ENCODE assay signal across 34 mouse cellular contexts in the genomic region with DNA sequence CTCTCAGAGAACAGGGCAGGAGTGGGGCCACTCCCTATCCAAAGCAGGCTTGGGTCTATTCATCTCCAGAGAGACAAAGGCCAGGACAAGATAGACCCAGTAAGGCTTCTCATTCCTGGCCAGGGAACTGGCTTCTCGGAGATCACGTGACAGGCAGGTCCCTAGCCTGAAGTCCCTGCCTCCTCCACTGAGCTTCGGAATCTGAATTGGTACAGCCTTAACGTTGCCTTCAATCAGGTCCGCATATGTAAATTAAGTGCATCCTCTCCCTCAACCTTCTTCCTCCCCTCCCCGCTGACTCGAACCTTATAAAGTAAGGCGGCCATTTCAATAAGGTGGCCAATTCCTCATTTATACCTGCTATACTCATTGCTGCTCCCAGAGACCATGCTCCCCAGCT. TPM values are rescaled to one million over a fixed set of nuclear protein-coding genes. Genes with fewer than 3 reads are reported as not detected.
DNase-seq lines count a peak whose midpoint lies in the region; ATAC-seq and TF ChIP-seq lines count a peak whose summit lies in the region.
"Had no signal": no experiment of that assay in that cellular context is flagged by ENCODE, and none has a peak within 500 bp of the region (broad histone marks: within the 10 kb centered on the region; RNA-seq: fewer than 3 reads in every experiment).

No protein-coding gene starts in this region.

- 31% methylated on average over 8 of the region's 8 CpGs for WGBS in forebrain, embryonic 13.5 days
- 34% methylated on average over 8 of the region's 8 CpGs for WGBS in forebrain, embryonic 12.5 days
- WGBS in midbrain, embryonic 11.5 days: 38% methylated on average over 8 of the region's 8 CpGs
- WGBS in midbrain, embryonic 16.5 days: 33% methylated on average over 8 of the region's 8 CpGs

- H3K9ac ChIP-seq in forebrain, embryonic 13.5 days: no peak overlapping the region
- H3K9ac ChIP-seq in forebrain, embryonic 12.5 days: no peak overlapping the region
- H3K9ac ChIP-seq in midbrain, embryonic 11.5 days (ENCODE audit: low read length): no peak overlapping the region
- H3K9ac ChIP-seq in midbrain, embryonic 16.5 days (ENCODE audit: low read depth, low read length): no peak overlapping the region
- H3K9ac ChIP-seq in ES-E14 (ENCODE audit: insufficient read depth, low read depth, low read length, poor library complexity, severe bottlenecking): no peak overlapping the region; the same call in 1 of the 2 replicates
- H3K9ac ChIP-seq: intestine, embryonic 15.5 days; kidney, embryonic 15.5 days; neural tube, embryonic 12.5 days; stomach, embryonic 15.5 days had no signal

- no peak overlapping the region for H3K4me2 ChIP-seq in forebrain, embryonic 13.5 days
- H3K4me2 ChIP-seq in forebrain, embryonic 12.5 days: no peak overlapping the region
- H3K4me2 ChIP-seq in midbrain, embryonic 11.5 days: no peak overlapping the region
- no peak overlapping the region for H3K4me2 ChIP-seq in midbrain, embryonic 16.5 days (ENCODE audit: low read length)
- H3K4me2 ChIP-seq: heart, embryonic 11.5 days; intestine, embryonic 15.5 days; kidney, embryonic 15.5 days; neural tube, embryonic 12.5 days; stomach, embryonic 15.5 days had no signal

- peak; percentile 35 for DNase-seq in midbrain, embryonic 11.5 days (ENCODE audit: low spot score, missing footprints)
- peak; percentile 72 for DNase-seq in ES-E14 (ENCODE audit: low read depth, low spot score)
- no peak for DNase-seq in thymus, adult 18-20 months
- DNase-seq in right cerebral cortex, postnatal 25 days: no peak
- DNase-seq: cerebellum, adult 11 months; cerebellum, adult 9-11 months; heart, postnatal 10 days; kidney, postnatal 36 days; layer of hippocampus, postnatal 36 days; right cerebral cortex, adult 18-20 months had no signal

- H3K4me1 ChIP-seq in forebrain, embryonic 13.5 days: 0 out of 2 replicates have a peak, but pooled peaks cover 10% of the 10 kb centered on the region
- peaks cover 8% of the 10 kb centered on the region; the same call in 1 of the 2 replicates for H3K4me1 ChIP-seq in forebrain, embryonic 12.5 days
- no peaks in the 10 kb centered on the region for H3K4me1 ChIP-seq in midbrain, embryonic 11.5 days (ENCODE audit: control insufficient read depth, insufficient read depth, low read length)
- no peaks in the 10 kb centered on the region for H3K4me1 ChIP-seq in midbrain, embryonic 16.5 days (ENCODE audit: control insufficient read depth, insufficient read depth, low read length)
- H3K4me1 ChIP-seq in ES-E14 (ENCODE audit: control insufficient read depth in 2 of 2, insufficient read depth in 2 of 2, low read length in 2 of 2, poor library complexity in 1 of 2): peaks cover 11 to 13% of the 10 kb centered on the region in 2 experiments
- H3K4me1 ChIP-seq: neural tube, embryonic 12.5 days had no signal

- no peak overlapping the region for H3K4me3 ChIP-seq in forebrain, embryonic 13.5 days
- no peak overlapping the region for H3K4me3 ChIP-seq in forebrain, embryonic 12.5 days (replicated peaks)
- no peak overlapping the region for H3K4me3 ChIP-seq in midbrain, embryonic 11.5 days (ENCODE audit: low read depth, low read length)
- no peak overlapping the region for H3K4me3 ChIP-seq in midbrain, embryonic 16.5 days (ENCODE audit: low read depth, low read length)
- H3K4me3 ChIP-seq in ES-E14 (ENCODE audit: insufficient read depth in 1 of 2, low read depth in 1 of 2, low read length in 2 of 2, poor library complexity in 1 of 2, severe bottlenecking in 1 of 2): peak overlapping the region; percentile 20 to 36; a peak in 3 of 4 replicates
- H3K4me3 ChIP-seq: forebrain, embryonic 10.5 days; hindbrain, embryonic 10.5 days; intestine, embryonic 15.5 days; kidney, embryonic 15.5 days; neural tube, embryonic 12.5 days; stomach, embryonic 15.5 days had no signal

- H3K9me3 ChIP-seq in forebrain, embryonic 13.5 days (replicated peaks): no peaks in the 10 kb centered on the region
- no peaks in the 10 kb centered on the region for H3K9me3 ChIP-seq in forebrain, embryonic 12.5 days
- no peaks in the 10 kb centered on the region for H3K9me3 ChIP-seq in midbrain, embryonic 11.5 days (ENCODE audit: control insufficient read depth, low read length)
- H3K9me3 ChIP-seq in midbrain, embryonic 16.5 days (replicated peaks; ENCODE audit: control insufficient read depth, low read length, poor library complexity, severe bottlenecking): no peaks in the 10 kb centered on the region
- H3K9me3 ChIP-seq in ES-E14 (ENCODE audit: control insufficient read depth, insufficient read depth, low read depth, low read length): no peaks in the 10 kb centered on the region
- H3K9me3 ChIP-seq: forebrain, embryonic 10.5 days; hindbrain, embryonic 10.5 days; intestine, embryonic 15.5 days; kidney, embryonic 15.5 days; neural tube, embryonic 12.5 days; stomach, embryonic 15.5 days had no signal

- H3K27ac ChIP-seq in forebrain, embryonic 13.5 days: no peak overlapping the region
- no peak overlapping the region for H3K27ac ChIP-seq in forebrain, embryonic 12.5 days
- no peak overlapping the region for H3K27ac ChIP-seq in midbrain, embryonic 11.5 days (ENCODE audit: low read depth, low read length)
- no peak overlapping the region for H3K27ac ChIP-seq in midbrain, embryonic 16.5 days (ENCODE audit: low read length)
- H3K27ac ChIP-seq in ES-E14 (ENCODE audit: insufficient read depth, low read depth, low read length, poor library complexity, severe bottlenecking): peak overlapping the region; percentile 50; the same call in 1 of the 2 replicates
- H3K27ac ChIP-seq: forebrain, embryonic 10.5 days; hindbrain, embryonic 10.5 days; intestine, embryonic 15.5 days; kidney, embryonic 15.5 days; macrophage; neural tube, embryonic 12.5 days; stomach, embryonic 15.5 days had no signal

- in situ Hi-C loops in ES-E14 (cut with MboI; ENCODE audit: low sequenced_read_pairs in 2 of 2, unreplicated experiment in 2 of 2): no loop called here

- H3K36me3 ChIP-seq in forebrain, embryonic 13.5 days (ENCODE audit: poor library complexity, severe bottlenecking): no peaks in the 10 kb centered on the region
- no peaks in the 10 kb centered on the region for H3K36me3 ChIP-seq in forebrain, embryonic 12.5 days (replicated peaks)
- H3K36me3 ChIP-seq in midbrain, embryonic 11.5 days (ENCODE audit: control insufficient read depth, insufficient read depth, low read length): no peaks in the 10 kb centered on the region
- H3K36me3 ChIP-seq in midbrain, embryonic 16.5 days (ENCODE audit: control insufficient read depth, insufficient read depth, low read length): no peaks in the 10 kb centered on the region
- no peaks in the 10 kb centered on the region for H3K36me3 ChIP-seq in ES-E14 (ENCODE audit: control insufficient read depth, insufficient read depth, low read length, poor library complexity, severe bottlenecking)
- H3K36me3 ChIP-seq: forebrain, embryonic 10.5 days; hindbrain, embryonic 10.5 days; intestine, embryonic 15.5 days; kidney, embryonic 15.5 days; neural tube, embryonic 12.5 days; stomach, embryonic 15.5 days had no signal

- no peaks in the 10 kb centered on the region for H3K27me3 ChIP-seq in forebrain, embryonic 13.5 days
- peaks cover 15% of the 10 kb centered on the region; the same call in 1 of the 2 replicates for H3K27me3 ChIP-seq in forebrain, embryonic 12.5 days
- no peaks in the 10 kb centered on the region for H3K27me3 ChIP-seq in midbrain, embryonic 11.5 days (ENCODE audit: control insufficient read depth, insufficient read depth, low read length)
- no peaks in the 10 kb centered on the region for H3K27me3 ChIP-seq in midbrain, embryonic 16.5 days (ENCODE audit: control insufficient read depth, insufficient read depth, low read depth, low read length)
- H3K27me3 ChIP-seq: intestine, embryonic 15.5 days; kidney, embryonic 15.5 days; neural tube, embryonic 12.5 days; stomach, embryonic 15.5 days had no signal

- ATAC-seq in forebrain, embryonic 13.5 days: 0 out of 2 replicates have a peak, but pooled peaks have one; percentile 7
- ATAC-seq in forebrain, embryonic 12.5 days (ENCODE audit: low FRiP score): no peak
- no peak for ATAC-seq in midbrain, embryonic 11.5 days (ENCODE audit: low FRiP score)
- ATAC-seq in midbrain, embryonic 16.5 days: no peak
- ATAC-seq: intestine, embryonic 15.5 days had no signal

TF ChIP-seq in ES-E14, 5 proteins besides CTCF, POLR2A, EP300 and RAD21:
- no peak for TF ChIP-seq MAFK (IDR thresholded peaks at IDR 0.05; ENCODE audit: insufficient read depth, low read depth, low read length)
- TF ChIP-seq HCFC1 (IDR thresholded peaks at IDR 0.05; ENCODE audit: borderline replicate concordance, insufficient read depth, low read length): no peak
- no peak for TF ChIP-seq ZNF384 (IDR thresholded peaks at IDR 0.05; ENCODE audit: low read depth, low read length)
- TF ChIP-seq ZC3H11A (IDR thresholded peaks at IDR 0.05; ENCODE audit: borderline replicate concordance, low read depth, low read length): no peak
- no peak for TF ChIP-seq CHD2 (IDR thresholded peaks at IDR 0.05; ENCODE audit: low read depth, low read length)
TF ChIP-seq in ES-E14: peak in this region for 0.

RNA-seq across cellular contexts. Expression of gene Gm6993, which starts 15.1 kb away (rescaled TPM):
- not detected in 2 replicates for polyA plus RNA-seq in forebrain, embryonic 13.5 days (2015; fragmentation: Nextera tagmentation; extraction: Ambion mirVana)
- not detected in 2 replicates for polyA plus RNA-seq in forebrain, embryonic 12.5 days (2016; fragmentation: Nextera tagmentation; extraction: Ambion mirVana)
- polyA plus RNA-seq in midbrain, embryonic 11.5 days (2014; fragmentation: Nextera tagmentation; extraction: Ambion mirVana): not detected in 2 replicates
- polyA plus RNA-seq in midbrain, embryonic 16.5 days (2015; fragmentation: Nextera tagmentation; extraction: Ambion mirVana): not detected in 2 replicates
- total RNA-seq in ES-E14 (2012; rRNA removed): not detected in 2 replicates
- total RNA-seq: adrenal gland, adult 18-20 months; adrenal gland, postnatal 4 days; common myeloid progenitor, adult 5-6 weeks; gastrocnemius, adult 8-10 months; granulocyte monocyte progenitor cell, adult 5-6 weeks; heart, postnatal 10 days; layer of hippocampus, adult 8-10 months; layer of hippocampus, postnatal 36 days; left cerebral cortex, postnatal 10 days; liver, adult 2 months had no signal
- polyA plus RNA-seq: embryonic facial prominence, embryonic 11.5 days; forebrain, embryonic 10.5 days; frontal cortex, adult 2 months; heart, embryonic 11.5 days; hindbrain, embryonic 10.5 days; intestine, embryonic 15.5 days; kidney, embryonic 15.5 days; limb, embryonic 11.5 days; liver, adult 2 months; liver, embryonic 16.5 days; lung, embryonic 16.5 days; macrophage; neural tube, embryonic 12.5 days; stomach, embryonic 15.5 days had no signal

RNA-seq across cellular contexts. Expression of gene Lamb1, which starts 39.6 kb away (rescaled TPM):
- 12.5 and 15.2 TPM in 2 replicates for polyA plus RNA-seq in forebrain, embryonic 13.5 days (2015; fragmentation: Nextera tagmentation; extraction: Ambion mirVana)
- polyA plus RNA-seq in forebrain, embryonic 12.5 days (2016; fragmentation: Nextera tagmentation; extraction: Ambion mirVana): 25.7 and 26.1 TPM in 2 replicates
- 17.3 and 18.5 TPM in 2 replicates for polyA plus RNA-seq in midbrain, embryonic 11.5 days (2014; fragmentation: Nextera tagmentation; extraction: Ambion mirVana)
- polyA plus RNA-seq in midbrain, embryonic 16.5 days (2015; fragmentation: Nextera tagmentation; extraction: Ambion mirVana): 13.2 and 14.8 TPM in 2 replicates
- 232 and 305 TPM in 2 replicates for total RNA-seq in ES-E14 (2012; rRNA removed)
- total RNA-seq: granulocyte monocyte progenitor cell, adult 5-6 weeks had no signal

Comparison
In these comparisons a context has a peak if more than half of its experiments do, and no peak if none do; other contexts are left out.
1. H3K4me3 ChIP-seq: peak in ES-E14 (2 of 2); none in forebrain, embryonic 13.5 days (single experiment), forebrain, embryonic 12.5 days (single experiment), midbrain, embryonic 11.5 days (single experiment) and midbrain, embryonic 16.5 days (single experiment).
2. DNase-seq: peak in midbrain, embryonic 11.5 days (single experiment) and ES-E14 (single experiment); none in thymus, adult 18-20 months (0 of 2) and right cerebral cortex, postnatal 25 days (single experiment).